Mouse (Mus musculus): ENCODE results near the gene Fads1. TPM values are rescaled to one million over a fixed set of nuclear protein-coding genes. Genes with fewer than 3 reads are reported as not detected.

Fads1 gene
- 22.3 TPM for polyA plus RNA-seq (2015; fragmentation: Illumina TruSeq; extraction: RNeasy Lipid Tissue Mini Kit (QIAGEN cat#74804); ENCODE audit: insufficient read depth, low replicate concordance)

DNA sequence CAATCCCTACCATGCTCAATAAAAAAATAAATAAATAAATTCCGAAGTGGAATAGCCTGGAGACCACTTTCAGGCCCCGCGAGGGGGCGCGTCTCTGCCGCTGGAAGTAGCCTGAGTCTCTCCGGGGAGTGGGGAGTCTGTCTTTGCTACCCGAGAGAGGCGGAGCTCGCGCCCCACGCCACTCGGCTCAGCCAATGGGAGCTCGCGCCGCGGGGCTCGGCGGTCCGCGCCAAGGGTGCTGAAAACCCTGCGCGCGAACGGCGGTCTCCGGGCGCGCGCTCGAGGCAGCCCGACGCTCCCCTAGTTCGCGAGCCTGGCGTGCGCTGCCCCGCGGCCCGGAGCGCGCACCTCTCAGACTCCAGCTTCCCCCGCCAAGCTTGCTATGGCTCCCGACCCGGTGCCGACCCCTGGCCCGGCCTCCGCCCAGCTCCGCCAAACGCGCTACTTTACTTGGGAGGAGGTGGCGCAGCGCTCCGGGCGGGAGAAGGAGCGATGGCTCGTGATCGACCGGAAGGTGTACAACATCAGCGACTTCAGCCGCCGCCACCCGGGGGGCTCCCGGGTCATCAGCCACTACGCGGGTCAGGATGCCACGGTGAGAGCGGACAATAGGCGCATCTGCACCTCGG is at the start of gene Fads1:
Gene Fads1, plus strand, starts transcription at position 219 of the 629 bp plus-strand sequence.

DNA sequence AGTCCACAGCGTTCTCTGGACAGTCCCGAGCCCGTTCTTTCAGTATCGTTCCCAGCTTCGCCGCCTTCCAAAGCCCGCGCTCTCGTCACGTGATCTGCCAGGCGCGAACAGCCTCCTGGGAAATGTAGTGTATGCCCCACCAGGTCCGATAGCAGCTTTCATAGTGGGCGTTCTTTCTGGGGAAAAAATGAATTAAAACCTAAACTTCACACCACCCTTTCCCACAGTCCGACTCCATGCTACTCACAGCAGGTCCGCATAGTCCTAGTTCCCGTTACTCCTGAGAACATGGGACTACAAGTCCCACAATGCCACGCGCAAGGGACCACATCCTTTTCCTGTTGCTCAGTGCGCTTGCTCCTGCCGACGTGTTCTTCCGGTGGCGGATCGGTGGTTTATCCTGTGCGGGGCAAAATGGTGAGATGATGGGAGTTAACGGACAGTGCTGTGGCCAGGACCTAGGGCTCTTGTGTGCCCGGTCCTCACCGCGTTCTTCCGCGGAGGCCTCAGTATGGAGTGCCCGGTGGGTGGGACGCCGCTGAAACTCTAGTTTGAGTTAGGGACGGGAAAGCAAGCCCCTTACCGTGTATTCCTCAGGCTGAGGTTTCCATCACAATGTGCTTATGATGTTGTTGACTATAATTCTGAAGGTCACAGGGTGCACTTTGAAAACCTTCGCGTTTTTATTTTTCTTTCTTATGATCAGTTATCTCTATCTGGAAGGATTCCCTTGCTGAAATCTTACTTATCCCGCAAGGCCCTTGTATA is 21.3 kb downstream of the Fads1 start, which contains the start of the genes Tmem258 and Fen1:
Gene Tmem258, plus strand, starts transcription at position 167 of the 768 bp plus-strand sequence.
Gene Fen1, minus strand, starts transcription at position 322 of the 768 bp plus-strand sequence.

GRCm38 (mm10) chr19:10240654-10241305 is 58.1 kb downstream of the Fads1 start, which contains the start of gene Myrf:
TSS of gene Myrf (minus strand) at chr19:10240748.

Other genes starting within 250 kb of the Fads1 start
- gene Fth1, start 202.3 kb upstream of the Fads1 start, polyA plus RNA-seq (2015; fragmentation: Illumina TruSeq; extraction: RNeasy Lipid Tissue Mini Kit (QIAGEN cat#74804); ENCODE audit: insufficient read depth, low replicate concordance) = 3,084 TPM
- 0.22 TPM for gene Best1, start 181.3 kb upstream of the Fads1 start, polyA plus RNA-seq (2015; fragmentation: Illumina TruSeq; extraction: RNeasy Lipid Tissue Mini Kit (QIAGEN cat#74804); ENCODE audit: insufficient read depth, low replicate concordance)
- gene Rab3il1, start 181.2 kb upstream of the Fads1 start, polyA plus RNA-seq (2015; fragmentation: Illumina TruSeq; extraction: RNeasy Lipid Tissue Mini Kit (QIAGEN cat#74804); ENCODE audit: insufficient read depth, low replicate concordance) = 16.4 TPM
- gene Fads3, start 141.3 kb upstream of the Fads1 start, polyA plus RNA-seq (2015; fragmentation: Illumina TruSeq; extraction: RNeasy Lipid Tissue Mini Kit (QIAGEN cat#74804); ENCODE audit: insufficient read depth, low replicate concordance) = 6.7 TPM
- gene Fads2, start 81.1 kb upstream of the Fads1 start, polyA plus RNA-seq (2015; fragmentation: Illumina TruSeq; extraction: RNeasy Lipid Tissue Mini Kit (QIAGEN cat#74804); ENCODE audit: insufficient read depth, low replicate concordance) = 7.3 TPM
- 128 TPM for gene Tmem258, start 21.1 kb downstream of the Fads1 start, polyA plus RNA-seq (2015; fragmentation: Illumina TruSeq; extraction: RNeasy Lipid Tissue Mini Kit (QIAGEN cat#74804); ENCODE audit: insufficient read depth, low replicate concordance)
- gene Fen1, start 21.3 kb downstream of the Fads1 start, polyA plus RNA-seq (2015; fragmentation: Illumina TruSeq; extraction: RNeasy Lipid Tissue Mini Kit (QIAGEN cat#74804); ENCODE audit: insufficient read depth, low replicate concordance) = 20.8 TPM
- gene Myrf, start 57.9 kb downstream of the Fads1 start, polyA plus RNA-seq (2015; fragmentation: Illumina TruSeq; extraction: RNeasy Lipid Tissue Mini Kit (QIAGEN cat#74804); ENCODE audit: insufficient read depth, low replicate concordance) = 0.57 TPM
- 0.41 TPM for gene Dagla, start 122.0 kb downstream of the Fads1 start, polyA plus RNA-seq (2015; fragmentation: Illumina TruSeq; extraction: RNeasy Lipid Tissue Mini Kit (QIAGEN cat#74804); ENCODE audit: insufficient read depth, low replicate concordance)
- 0.21 TPM for gene Syt7, start 206.2 kb downstream of the Fads1 start, polyA plus RNA-seq (2015; fragmentation: Illumina TruSeq; extraction: RNeasy Lipid Tissue Mini Kit (QIAGEN cat#74804); ENCODE audit: insufficient read depth, low replicate concordance)